Mouse (Mus musculus): ENCODE results near the gene Gm15217.

Gm15217 gene

DNA sequence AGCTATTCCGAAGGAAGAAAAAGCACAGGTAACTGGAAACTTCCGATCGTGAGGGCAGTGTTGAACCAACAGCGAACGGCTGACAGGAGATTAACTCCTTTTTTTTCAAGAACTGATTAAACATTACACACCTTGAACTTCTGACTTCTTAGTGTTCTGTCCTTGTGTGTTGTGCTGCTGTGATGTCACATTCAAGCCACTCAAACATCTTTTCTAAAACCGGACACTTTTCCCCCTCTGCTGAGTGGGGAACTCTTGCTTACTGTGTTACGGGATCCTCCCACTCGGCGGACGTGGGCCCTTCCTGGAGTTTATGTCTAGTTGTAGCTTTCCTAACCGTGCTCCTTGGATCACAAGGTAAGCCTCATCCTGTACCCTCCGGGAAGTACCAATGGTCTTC lies at the start of gene Gm15217:
TSS of gene Gm15217 (plus strand) at position 130 of the 400 bp plus-strand sequence.
- DNase-seq = no peak

DNA sequence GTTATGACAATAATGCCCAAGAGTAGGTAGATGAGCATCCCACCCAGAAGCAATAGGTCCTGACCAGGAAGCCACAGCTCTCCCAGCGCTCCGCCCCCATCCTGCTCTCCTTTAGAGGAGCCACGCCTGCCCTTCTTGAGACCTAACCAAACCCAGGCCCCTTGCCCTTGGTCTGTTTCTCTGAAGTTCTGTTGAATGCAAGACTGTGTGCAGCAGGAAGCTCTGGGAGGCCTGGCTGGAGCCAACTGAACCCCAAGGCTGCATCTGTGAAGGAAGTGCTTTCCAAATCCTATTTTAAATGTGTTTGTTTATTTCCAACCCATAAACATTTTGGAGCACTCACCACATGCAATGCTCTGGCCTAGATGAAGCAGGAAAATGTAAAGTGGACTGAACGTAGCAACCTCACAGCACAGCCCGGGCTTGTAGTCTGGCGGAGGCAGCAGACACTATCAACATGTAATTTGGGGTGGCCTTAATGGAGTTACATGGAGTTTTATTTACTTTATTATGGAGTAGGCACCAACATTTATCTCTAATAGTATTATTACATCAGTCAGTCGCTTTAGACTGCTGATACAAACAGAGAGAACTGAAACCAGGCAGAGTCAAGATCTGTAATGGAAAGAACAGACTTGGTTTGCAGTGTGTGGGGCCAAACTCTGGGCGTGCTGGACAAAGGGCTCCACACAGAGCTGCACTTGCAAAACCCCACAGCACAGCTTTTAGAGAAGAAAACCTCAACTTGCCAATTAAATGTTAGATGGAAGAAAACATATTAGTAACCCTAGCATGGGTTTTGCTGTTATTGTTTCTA lies 45.6 kb upstream of the Gm15217 start:
- DNase-seq = no peak

DNA sequence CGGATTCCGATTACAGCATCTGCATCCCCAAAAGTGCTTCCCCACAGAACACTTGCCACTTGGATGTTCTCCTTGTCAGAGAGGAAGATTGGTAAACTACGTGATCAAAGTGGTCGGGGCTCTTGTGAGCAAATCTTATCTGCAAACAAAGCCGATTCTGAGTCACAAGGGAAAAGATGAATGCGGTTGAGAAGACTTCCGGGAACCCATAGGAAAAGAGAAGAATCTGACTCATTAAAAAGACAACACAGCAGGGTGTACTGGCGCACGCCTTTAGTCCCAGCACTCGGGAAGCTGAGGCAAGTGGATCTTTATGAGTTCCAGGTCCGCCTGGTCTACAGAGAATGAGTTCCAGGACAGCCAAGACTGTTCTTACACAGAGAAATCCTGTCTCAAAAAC lies 40.4 kb upstream of the Gm15217 start:
- DNase-seq = no peak

- no peak for DNase-seq
Observed at GRCm38 (mm10) chr14:46344750-46345149, 34.5 kb upstream of the Gm15217 start.

DNA sequence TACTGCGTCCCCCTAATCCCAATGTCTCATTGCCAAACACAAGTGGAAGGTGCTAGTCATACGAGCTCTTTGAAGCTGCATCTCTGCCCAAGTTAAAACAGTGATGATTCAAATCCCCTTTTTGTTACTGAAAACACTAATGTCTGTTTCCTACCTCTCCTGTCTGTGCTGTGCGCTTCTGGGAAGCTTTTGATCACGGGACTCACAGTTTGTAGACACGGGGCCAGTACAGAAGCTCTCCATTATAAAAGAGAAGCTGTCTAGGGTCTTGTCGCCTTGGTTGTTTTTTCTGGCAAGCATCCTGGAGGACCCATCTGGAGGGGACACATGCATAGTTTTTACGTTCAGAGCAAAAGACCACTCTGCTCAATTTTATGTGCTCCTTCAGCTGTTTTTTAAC lies 21.9 kb upstream of the Gm15217 start:
- no peak for DNase-seq

DNA sequence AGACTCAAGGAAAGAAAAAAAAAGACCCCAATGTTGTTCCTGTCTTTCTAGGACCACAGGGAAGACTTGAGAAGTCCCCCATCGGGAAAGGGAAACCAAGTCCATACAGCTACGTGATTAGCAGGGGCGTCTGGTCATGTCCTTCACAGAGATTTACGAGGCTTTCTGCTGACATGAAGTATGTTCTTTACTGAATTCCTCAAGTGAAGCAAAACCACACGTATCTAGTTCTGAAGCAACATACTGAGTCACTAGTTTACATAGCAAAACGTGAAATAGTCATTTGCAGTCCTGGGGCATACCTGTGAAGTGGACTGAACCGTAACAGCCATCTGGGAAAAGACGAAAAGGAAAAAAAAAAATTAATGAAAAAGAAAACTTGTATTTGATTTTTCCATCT lies 21.5 kb upstream of the Gm15217 start:
- no peak for DNase-seq

- DNase-seq = no peak
Observed at GRCm38 (mm10) chr14:46363209-46363608, 16.0 kb upstream of the Gm15217 start.

- no peak for DNase-seq
Observed at GRCm38 (mm10) chr14:46372452-46372851, 6.8 kb upstream of the Gm15217 start.

GRCm38 (mm10) chr14:46375796-46376195 lies 3.4 kb upstream of the Gm15217 start:
- DNase-seq = no peak

- DNase-seq = peak in 1 of 2 experiments; percentile 47
Observed at GRCm38 (mm10) chr14:46380286-46380721, 1.1 kb downstream of the Gm15217 start.

GRCm38 (mm10) chr14:46381457-46381856 lies 2.2 kb downstream of the Gm15217 start:
- peak; percentile 64 to 65 for DNase-seq

GRCm38 (mm10) chr14:46384946-46385691 lies 5.9 kb downstream of the Gm15217 start:
- DNase-seq = no peak

DNA sequence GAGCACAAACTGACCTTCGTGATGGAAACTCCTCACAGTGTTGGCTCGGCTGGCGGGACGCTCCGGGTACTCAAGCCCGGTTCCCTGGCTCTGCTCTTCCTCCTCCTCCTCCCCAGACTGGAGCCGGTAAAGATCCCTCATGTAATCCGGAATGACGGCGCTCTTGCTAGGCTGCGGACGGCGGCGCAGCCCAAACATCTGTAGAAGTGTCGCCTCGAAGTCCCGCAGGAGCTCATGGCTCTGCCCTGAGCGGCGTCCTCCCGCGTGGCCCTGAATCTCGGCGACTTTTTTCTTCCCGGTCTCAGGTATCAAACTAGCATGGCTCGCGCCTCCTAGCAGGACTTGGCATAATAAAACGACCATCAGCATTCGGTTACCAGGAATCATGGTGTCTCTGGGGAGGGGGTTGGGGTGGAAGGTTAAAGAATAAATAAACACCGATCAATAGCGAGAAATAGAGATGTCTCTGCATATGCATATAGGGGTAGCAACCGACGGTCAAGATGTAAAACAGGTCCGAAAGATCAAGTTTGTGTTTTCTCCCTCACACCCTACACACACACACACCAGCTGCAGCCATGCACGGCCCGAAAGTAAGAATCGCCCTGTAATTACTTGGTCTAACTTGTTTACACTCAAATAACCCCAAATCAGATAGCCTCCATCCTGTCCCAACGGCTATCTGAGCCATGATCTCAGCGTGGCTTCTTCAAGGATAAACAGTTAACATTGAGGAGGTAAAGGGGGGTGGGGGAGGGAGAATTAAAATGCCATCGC lies 6.7 kb downstream of the Gm15217 start:
- DNase-seq = no peak

DNA sequence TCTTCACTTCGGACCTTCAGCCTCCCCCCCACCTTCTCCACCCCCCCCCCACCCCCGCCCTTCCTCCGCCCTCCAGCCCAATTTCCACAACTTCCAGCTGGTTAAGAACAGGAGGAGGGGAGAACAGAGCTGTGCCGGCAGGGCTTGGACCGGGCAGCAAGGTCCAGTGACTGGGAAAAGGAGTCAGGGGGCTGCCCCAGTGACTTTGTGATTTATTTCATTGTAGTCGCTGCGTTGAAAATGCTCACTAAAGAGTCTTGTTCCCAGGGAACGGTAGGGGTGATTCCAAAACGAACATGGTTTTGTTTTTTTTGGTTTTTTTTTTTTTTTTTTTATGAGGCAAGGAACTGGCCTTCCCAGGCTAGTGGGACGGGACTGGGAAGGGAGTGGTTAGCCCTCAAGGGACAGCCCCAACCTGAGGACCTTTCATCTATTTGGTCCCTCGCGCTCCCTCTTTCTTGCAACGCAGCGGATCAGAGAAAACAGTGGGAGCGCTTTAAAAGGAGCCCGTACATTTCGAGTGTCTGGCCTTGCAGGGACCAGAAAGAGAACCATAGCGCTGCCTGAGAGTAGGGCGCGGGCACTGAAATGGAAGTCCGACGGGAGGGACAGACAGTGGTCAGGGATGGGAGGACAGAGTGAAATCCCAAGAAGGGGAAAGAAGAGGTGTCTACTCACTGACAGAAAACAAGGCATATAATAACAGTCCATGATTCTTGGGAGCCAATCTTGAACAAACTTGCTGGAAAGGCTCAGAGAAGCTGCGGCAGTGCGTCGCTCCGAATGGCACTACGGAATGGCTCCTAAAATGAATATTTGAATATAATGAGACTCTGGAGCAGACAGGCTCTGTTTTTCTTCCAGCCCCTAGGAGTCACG lies 7.5 kb downstream of the Gm15217 start:
- no peak for DNase-seq

DNA sequence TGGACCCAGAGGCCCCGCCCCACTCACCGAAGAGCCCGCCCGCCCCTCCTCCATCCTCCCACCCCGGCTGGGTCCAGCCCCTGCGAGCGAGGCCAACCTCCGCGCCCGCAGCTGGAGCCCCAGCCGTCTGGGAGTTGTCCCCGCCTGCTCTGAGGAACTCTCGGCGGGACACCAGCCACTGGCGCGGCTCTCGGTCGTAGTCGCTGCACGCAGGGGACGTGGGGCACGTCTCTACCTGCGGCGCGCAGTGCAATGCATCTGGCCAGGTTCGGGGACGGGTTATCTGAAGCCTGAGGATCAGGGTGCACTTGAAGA lies 8.1 kb downstream of the Gm15217 start:
- DNase-seq = no peak

DNA sequence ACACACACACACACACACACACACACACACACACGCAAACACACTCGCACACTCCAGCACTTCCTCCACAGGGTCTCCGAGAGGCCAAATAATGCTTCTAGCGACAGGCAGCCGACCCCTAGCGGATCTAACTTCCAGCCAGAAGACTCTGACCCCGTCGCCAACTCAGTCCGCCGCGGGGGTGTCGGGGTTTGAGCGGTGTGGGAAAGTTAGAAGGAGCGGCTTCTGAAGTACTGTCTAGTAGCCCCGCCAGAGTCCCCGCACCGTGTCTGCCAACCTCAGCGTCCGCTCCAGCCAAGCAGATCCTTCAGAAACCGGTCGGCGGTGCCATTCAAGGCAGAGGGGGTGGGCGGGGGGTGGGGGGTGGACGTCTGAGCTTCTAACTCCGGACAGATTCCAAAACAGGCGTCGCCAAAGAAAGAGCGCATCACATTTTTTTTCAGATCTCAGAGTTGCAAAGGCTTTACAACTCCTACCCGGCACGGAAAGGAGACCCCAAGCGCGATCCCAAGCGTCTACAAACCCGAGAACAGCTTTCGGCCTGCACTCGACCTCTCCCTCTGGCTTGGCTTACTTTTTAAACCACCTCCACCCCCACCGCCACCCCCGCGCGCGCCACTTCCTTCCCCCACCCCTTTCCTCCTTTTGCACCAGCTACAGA lies 8.7 kb downstream of the Gm15217 start:
- no peak for DNase-seq

- DNase-seq = no peak
Observed at GRCm38 (mm10) chr14:46388636-46389035, 9.4 kb downstream of the Gm15217 start.

GRCm38 (mm10) chr14:46389438-46390248 lies 10.4 kb downstream of the Gm15217 start:
- DNase-seq = no peak

DNA sequence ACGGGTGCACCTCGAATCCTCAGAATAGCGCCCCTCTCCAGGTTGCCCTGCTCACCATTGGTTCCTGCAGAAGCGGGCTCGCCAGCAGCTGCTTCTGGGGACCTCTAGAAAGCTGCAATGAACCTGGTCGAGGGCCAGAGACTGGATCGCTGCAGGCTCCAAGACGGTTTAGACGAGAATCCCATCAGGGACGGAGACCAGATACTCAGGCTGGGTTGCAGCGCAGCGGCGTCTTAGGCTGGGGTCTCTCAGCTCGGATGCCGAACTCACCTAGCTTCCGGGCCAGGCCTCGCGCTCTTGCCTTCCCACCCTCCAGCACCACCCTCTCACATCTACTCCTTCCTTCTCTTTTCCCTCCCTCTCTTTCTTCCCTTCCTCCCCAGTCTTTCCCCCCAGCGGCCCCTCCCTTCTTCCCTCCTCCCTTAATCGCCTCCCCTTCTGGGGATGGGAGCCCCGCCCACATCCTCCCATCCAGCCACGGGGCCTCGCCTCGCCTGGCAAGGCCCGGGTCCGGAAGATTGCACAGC lies 11.1 kb downstream of the Gm15217 start, which contains the start of gene Bmp4:
TSS of gene Bmp4 (minus strand) at position 421 of the 527 bp plus-strand sequence.
- no peak for DNase-seq

GRCm38 (mm10) chr14:46391621-46392170 lies 12.5 kb downstream of the Gm15217 start:
- no peak for DNase-seq
